Mouse (Mus musculus): ENCODE results near the gene Dedd2. TPM values are rescaled to one million over a fixed set of nuclear protein-coding genes. Genes with fewer than 3 reads are reported as not detected.

Gene Dedd2
- total and polyA plus RNA-seq, 2 experiments from 2014 or later: 9.5 to 33.8 TPM

DNA sequence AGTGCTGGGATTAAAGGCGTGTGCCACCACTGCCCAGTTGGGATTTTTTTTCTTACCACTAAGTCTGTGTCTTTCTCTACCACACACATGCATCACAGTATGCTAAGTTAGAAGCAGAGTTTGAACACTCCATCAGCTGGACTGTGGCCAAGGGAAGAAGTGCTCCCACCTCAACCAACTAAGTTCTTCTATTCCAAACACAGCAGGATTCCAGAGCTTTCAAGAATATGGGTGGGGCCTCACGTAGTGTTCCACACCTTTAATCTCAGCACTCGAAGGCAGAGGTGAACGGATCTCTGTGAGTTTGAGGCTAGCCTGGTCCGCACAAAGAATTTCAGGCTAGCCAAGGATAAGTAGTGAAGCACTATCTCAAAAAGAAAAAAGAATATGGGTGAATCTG, 54.3 kb downstream of the Dedd2 start:
- Histone ChIP-seq H3K36me3 (replicated peaks; ENCODE audit: control insufficient read depth, insufficient read depth, low read length) (no peaks in the 10 kb centered on the region), H3K27me3 (ENCODE audit: control insufficient read depth, insufficient read depth, low read length) (peaks cover 5% of the 10 kb centered on the region; the same call in 1 of the 2 replicates), H3K9me3 (replicated peaks; ENCODE audit: control insufficient read depth, low read length) (no peaks in the 10 kb centered on the region), H3K4me1 (ENCODE audit: control insufficient read depth, insufficient read depth) (no peaks in the 10 kb centered on the region), H3K27ac (ENCODE audit: low read depth) (no peak overlapping the region), H3K4me2 (ENCODE audit: low read depth, low read length) (no peak overlapping the region), H3K4me3 (ENCODE audit: low read depth, low read length) (no peak overlapping the region), H3K9ac (replicated peaks; ENCODE audit: low read depth, low read length) (no peak overlapping the region)
- TF ChIP-seq EP300 (IDR thresholded peaks at IDR 0.05; ENCODE audit: low read depth) (no peak), CTCF (IDR thresholded peaks at IDR 0.05; ENCODE audit: low read depth) (no peak)
- no peak for DNase-seq (ENCODE audit: low spot score)
- WGBS: 73% methylated on average over 5 of the region's 5 CpGs
- no peak for ATAC-seq (ENCODE audit: insufficient read depth, low read depth)

DNA sequence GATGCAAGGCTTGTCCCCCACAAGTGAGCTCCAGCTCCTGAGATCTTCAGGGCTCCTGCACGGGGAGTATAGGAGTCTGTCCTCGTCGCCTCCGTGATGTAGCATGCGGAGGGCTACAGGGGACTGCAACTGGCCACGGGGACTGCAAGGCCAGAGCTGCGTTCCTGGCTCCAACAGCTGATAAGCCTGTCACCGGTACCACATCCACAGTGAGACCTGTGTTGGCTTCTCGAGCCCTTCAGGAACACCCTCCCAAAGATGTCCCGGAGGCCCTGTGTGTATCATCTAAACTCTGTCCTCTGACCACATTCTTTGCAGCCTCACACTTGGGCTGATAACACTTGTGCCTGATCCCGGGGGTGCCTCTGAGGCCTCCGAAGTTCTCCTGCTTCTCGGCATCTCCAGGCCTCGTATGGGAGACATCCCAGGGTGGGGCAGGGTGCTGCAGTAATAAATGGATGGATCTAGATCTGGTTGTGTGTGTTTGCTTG, 64.2 kb downstream of the Dedd2 start:
- WGBS: 6% methylated on average over 14 of the region's 14 CpGs
- H3K9ac ChIP-seq (replicated peaks; ENCODE audit: low read depth, low read length): no peak overlapping the region
- H3K4me2 ChIP-seq (ENCODE audit: low read depth, low read length): no peak overlapping the region
- peaks cover 36% of the 10 kb centered on the region for H3K27me3 ChIP-seq (ENCODE audit: control insufficient read depth, insufficient read depth, low read length)
- ATAC-seq (ENCODE audit: insufficient read depth, low read depth) (no peak), DNase-seq (ENCODE audit: low spot score) (no peak)
- H3K4me1 ChIP-seq (ENCODE audit: control insufficient read depth, insufficient read depth): no peaks in the 10 kb centered on the region
- no peaks in the 10 kb centered on the region for H3K9me3 ChIP-seq (replicated peaks; ENCODE audit: control insufficient read depth, low read length)
- no peak overlapping the region for H3K4me3 ChIP-seq (ENCODE audit: low read depth, low read length)
- H3K27ac ChIP-seq (ENCODE audit: low read depth): no peak overlapping the region
- TF ChIP-seq CTCF (IDR thresholded peaks at IDR 0.05; ENCODE audit: low read depth): no peak
- no peak for TF ChIP-seq EP300 (IDR thresholded peaks at IDR 0.05; ENCODE audit: low read depth)
- H3K36me3 ChIP-seq (replicated peaks; ENCODE audit: control insufficient read depth, insufficient read depth, low read length): no peaks in the 10 kb centered on the region

DNA sequence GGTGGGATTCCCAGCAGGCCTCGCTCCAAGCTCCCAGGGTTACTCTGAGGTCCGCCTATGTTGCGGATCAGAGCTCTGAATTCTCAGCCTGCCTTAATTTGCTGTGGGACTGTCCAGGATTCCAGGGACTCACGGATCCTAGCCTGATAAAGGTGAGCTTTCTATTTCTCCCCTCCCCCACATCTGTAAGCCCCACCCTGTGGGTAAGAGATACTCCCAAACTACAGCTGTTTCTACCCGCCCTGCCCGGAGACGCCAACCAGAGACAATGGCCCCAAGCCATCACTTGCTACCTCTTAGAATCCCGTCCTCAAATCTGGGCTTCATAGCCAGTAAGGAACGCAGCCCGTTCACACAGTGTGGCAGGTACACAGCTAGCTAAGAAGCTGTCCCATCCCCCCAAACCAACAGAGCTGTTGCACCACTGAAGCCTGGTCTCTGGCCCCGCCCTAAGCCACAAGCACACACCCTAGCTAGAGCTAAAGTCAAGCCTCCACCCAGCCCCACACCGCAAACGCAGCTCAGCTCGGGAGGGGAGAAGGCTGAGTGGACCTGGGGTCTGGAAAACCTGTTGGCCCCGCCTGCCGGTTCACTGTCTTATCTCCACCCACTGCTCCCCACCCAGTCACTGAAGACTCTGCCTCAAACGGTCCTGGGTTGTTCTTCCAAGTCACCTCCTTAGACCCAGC, 64.8 kb downstream of the Dedd2 start:
- ATAC-seq (ENCODE audit: insufficient read depth, low read depth) (no peak), DNase-seq (ENCODE audit: low spot score) (no peak)
- H3K36me3 ChIP-seq (replicated peaks; ENCODE audit: control insufficient read depth, insufficient read depth, low read length): no peaks in the 10 kb centered on the region
- no peak overlapping the region for H3K4me3 ChIP-seq (ENCODE audit: low read depth, low read length)
- no peaks in the 10 kb centered on the region for H3K4me1 ChIP-seq (ENCODE audit: control insufficient read depth, insufficient read depth)
- no peak for TF ChIP-seq EP300 (IDR thresholded peaks at IDR 0.05; ENCODE audit: low read depth)
- TF ChIP-seq CTCF (IDR thresholded peaks at IDR 0.05; ENCODE audit: low read depth): no peak
- WGBS: 12% methylated on average over 17 of the region's 17 CpGs
- H3K9ac ChIP-seq (replicated peaks; ENCODE audit: low read depth, low read length): no peak overlapping the region
- peaks cover 41% of the 10 kb centered on the region for H3K27me3 ChIP-seq (ENCODE audit: control insufficient read depth, insufficient read depth, low read length)
- no peak overlapping the region for H3K27ac ChIP-seq (ENCODE audit: low read depth)
- no peak overlapping the region for H3K4me2 ChIP-seq (ENCODE audit: low read depth, low read length)
- no peaks in the 10 kb centered on the region for H3K9me3 ChIP-seq (replicated peaks; ENCODE audit: control insufficient read depth, low read length)

DNA sequence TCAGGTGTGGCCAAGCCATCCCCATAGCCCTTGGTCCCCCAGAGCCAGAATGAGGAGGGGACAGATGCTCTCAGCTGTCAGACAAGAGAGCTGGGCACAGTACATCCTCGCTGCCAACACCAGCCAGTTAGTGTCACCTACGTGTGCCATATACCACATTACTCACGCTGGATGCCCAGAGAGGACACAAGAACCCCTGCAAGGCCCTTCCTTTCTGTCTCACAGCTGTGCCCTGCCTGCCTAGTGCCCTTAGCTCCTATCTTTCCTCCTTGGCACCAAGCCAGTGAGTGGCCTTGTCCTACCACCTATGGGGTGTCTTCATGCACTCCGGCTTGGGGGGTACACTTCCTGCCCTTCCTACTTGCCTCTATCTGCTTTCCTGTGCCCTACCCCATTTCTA, 65.8 kb downstream of the Dedd2 start:
- TF ChIP-seq EP300 (IDR thresholded peaks at IDR 0.05; ENCODE audit: low read depth) (no peak), CTCF (IDR thresholded peaks at IDR 0.05; ENCODE audit: low read depth) (no peak)
- ATAC-seq (ENCODE audit: insufficient read depth, low read depth) (no peak), DNase-seq (ENCODE audit: low spot score) (no peak)
- peaks cover 51% of the 10 kb centered on the region for H3K27me3 ChIP-seq (ENCODE audit: control insufficient read depth, insufficient read depth, low read length)
- H3K36me3 ChIP-seq (replicated peaks; ENCODE audit: control insufficient read depth, insufficient read depth, low read length): no peaks in the 10 kb centered on the region
- H3K9ac ChIP-seq (replicated peaks; ENCODE audit: low read depth, low read length): no peak overlapping the region
- no peaks in the 10 kb centered on the region for H3K4me1 ChIP-seq (ENCODE audit: control insufficient read depth, insufficient read depth)
- 55% methylated on average over 4 of the region's 4 CpGs for WGBS
- H3K4me3 ChIP-seq (ENCODE audit: low read depth, low read length): no peak overlapping the region
- H3K4me2 ChIP-seq (ENCODE audit: low read depth, low read length): no peak overlapping the region
- H3K27ac ChIP-seq (ENCODE audit: low read depth): no peak overlapping the region
- no peaks in the 10 kb centered on the region for H3K9me3 ChIP-seq (replicated peaks; ENCODE audit: control insufficient read depth, low read length)

DNA sequence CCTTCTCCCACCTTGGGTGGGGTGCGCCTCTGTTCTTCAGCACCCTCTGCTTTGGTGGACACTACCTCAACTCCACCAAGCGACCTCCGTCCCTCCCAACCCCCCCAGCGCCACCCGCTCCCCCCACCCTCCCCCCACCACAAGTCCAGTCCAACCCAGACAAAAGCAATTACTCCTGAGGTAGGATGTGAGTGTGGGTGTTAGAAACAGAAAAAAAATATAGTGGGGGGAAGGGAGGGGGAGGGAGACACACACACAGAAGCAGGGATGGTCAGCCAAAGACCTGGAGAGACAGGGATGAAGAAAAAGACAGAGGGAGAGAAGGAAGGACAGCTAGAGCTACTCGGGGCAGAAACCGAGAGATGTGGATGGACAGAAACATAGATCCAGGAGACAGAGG, 66.6 kb downstream of the Dedd2 start:
- DNase-seq (ENCODE audit: low spot score) (no peak), ATAC-seq (ENCODE audit: insufficient read depth, low read depth) (no peak)
- Histone ChIP-seq H3K9ac (replicated peaks; ENCODE audit: low read depth, low read length) (no peak overlapping the region), H3K9me3 (replicated peaks; ENCODE audit: control insufficient read depth, low read length) (no peaks in the 10 kb centered on the region), H3K27ac (ENCODE audit: low read depth) (no peak overlapping the region), H3K4me2 (ENCODE audit: low read depth, low read length) (no peak overlapping the region), H3K4me1 (ENCODE audit: control insufficient read depth, insufficient read depth) (no peaks in the 10 kb centered on the region), H3K4me3 (ENCODE audit: low read depth, low read length) (no peak overlapping the region), H3K27me3 (ENCODE audit: control insufficient read depth, insufficient read depth, low read length) (peaks cover 58% of the 10 kb centered on the region), H3K36me3 (replicated peaks; ENCODE audit: control insufficient read depth, insufficient read depth, low read length) (no peaks in the 10 kb centered on the region)
- TF ChIP-seq EP300 (IDR thresholded peaks at IDR 0.05; ENCODE audit: low read depth): no peak
- no peak for TF ChIP-seq CTCF (IDR thresholded peaks at IDR 0.05; ENCODE audit: low read depth)
- WGBS: 40% methylated on average over 7 of the region's 7 CpGs
